Mouse (Mus musculus): ENCODE data around the gene Uaca. TPM values are rescaled to one million over a fixed set of nuclear protein-coding genes. Genes with fewer than 3 reads are reported as not detected.

Gene Uaca
- total RNA-seq, 2 experiments from 2014 or later: 8.6 to 8.9 TPM

- Histone ChIP-seq H3K27ac (no peak overlapping the region), H3K4me3 (no peak overlapping the region)
- no peak for TF ChIP-seq CTCF (IDR thresholded peaks at IDR 0.05)
- DNase-seq (ENCODE audit: extremely low spot score in 1 of 2, low spot score in 2 of 2): no peak
- intact Hi-C loops (cut with DNase I): loop anchor here (2.0 to 5.0 kb wide), 2 partner anchors 63 to 1139 kb away; no protein-coding TSS in a partner anchor
These were observed 36.5 kb upstream of the Uaca start for GRCm38 (mm10) chr9:60757817-60758216.

GRCm38 (mm10) chr9:60759436-60760007, 34.8 kb upstream of the Uaca start:
- H3K27ac ChIP-seq: no peak overlapping the region
- no peak for TF ChIP-seq CTCF (IDR thresholded peaks at IDR 0.05)
- no peak overlapping the region for H3K4me3 ChIP-seq
- intact Hi-C loops (cut with DNase I): loop anchor here (5.0 kb wide), 1 partner anchor 1138 kb away; no protein-coding TSS in a partner anchor
- no peak for DNase-seq (ENCODE audit: extremely low spot score in 1 of 2, low spot score in 2 of 2)

DNA sequence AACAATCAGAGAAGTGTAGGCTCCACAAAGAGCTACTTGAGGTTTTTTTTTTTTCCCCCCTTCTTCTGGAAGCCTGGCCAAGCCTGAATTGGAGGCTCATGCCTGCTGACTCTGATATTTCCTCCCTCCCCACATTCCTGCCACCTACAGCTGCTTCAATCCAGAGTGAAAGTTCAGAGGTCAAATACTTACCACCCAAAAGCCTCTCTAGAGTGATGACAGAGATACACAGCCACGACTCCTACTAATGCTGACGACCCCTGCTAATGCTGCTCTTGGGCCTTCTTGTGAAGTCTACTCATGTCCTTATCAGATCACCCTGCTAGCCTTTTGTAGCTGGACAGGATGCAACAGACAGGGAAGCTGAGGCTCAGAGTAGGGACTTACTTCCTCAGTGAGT, 29.2 kb upstream of the Uaca start:
- Histone ChIP-seq H3K27ac (no peak overlapping the region), H3K4me3 (no peak overlapping the region)
- DNase-seq (ENCODE audit: extremely low spot score in 1 of 2, low spot score in 2 of 2): no peak
- no peak for TF ChIP-seq CTCF (IDR thresholded peaks at IDR 0.05)
- intact Hi-C loops (cut with DNase I): no loop called here

- 0 out of 2 replicates have a peak overlapping the region, but pooled peaks have one; percentile 13 for H3K27ac ChIP-seq
- TF ChIP-seq CTCF (IDR thresholded peaks at IDR 0.05): no peak
- H3K4me3 ChIP-seq: no peak overlapping the region
- DNase-seq (ENCODE audit: extremely low spot score in 1 of 2, low spot score in 2 of 2): no peak
- intact Hi-C loops (cut with DNase I): no loop called here
These were observed 25.9 kb upstream of the Uaca start for GRCm38 (mm10) chr9:60768393-60768792.

GRCm38 (mm10) chr9:60769711-60770111, 24.6 kb upstream of the Uaca start:
- H3K4me3 ChIP-seq: no peak overlapping the region
- no peak for TF ChIP-seq CTCF (IDR thresholded peaks at IDR 0.05)
- no peak for DNase-seq (ENCODE audit: extremely low spot score in 1 of 2, low spot score in 2 of 2)
- intact Hi-C loops (cut with DNase I): no loop called here
- no peak overlapping the region for H3K27ac ChIP-seq

DNA sequence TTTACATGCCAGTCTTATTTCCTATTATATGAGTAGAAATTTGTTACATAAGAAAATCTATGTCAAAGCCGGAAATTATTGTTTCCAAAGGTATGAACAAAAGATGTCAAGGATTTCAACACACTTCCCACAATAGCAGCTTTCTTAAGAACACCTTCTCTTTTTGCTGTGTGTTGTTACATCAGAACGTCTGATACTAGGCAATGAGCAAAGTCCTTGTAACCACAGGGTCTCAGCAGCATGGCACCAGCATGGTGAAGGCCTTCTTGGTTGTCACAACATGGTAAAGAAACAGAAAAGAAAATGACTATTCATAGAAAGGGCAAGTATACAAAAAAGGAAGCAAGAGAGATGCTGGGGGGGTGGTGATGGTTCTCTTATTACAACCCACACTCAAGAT, 20.6 kb upstream of the Uaca start:
- H3K27ac ChIP-seq: no peak overlapping the region
- no peak for DNase-seq (ENCODE audit: extremely low spot score in 1 of 2, low spot score in 2 of 2)
- no peak overlapping the region for H3K4me3 ChIP-seq
- intact Hi-C loops (cut with DNase I): no loop called here
- TF ChIP-seq CTCF (IDR thresholded peaks at IDR 0.05): no peak

GRCm38 (mm10) chr9:60776899-60777298, 17.4 kb upstream of the Uaca start:
- TF ChIP-seq CTCF (IDR thresholded peaks at IDR 0.05): no peak
- no peak for DNase-seq (ENCODE audit: extremely low spot score in 1 of 2, low spot score in 2 of 2)
- Histone ChIP-seq H3K27ac (no peak overlapping the region), H3K4me3 (no peak overlapping the region)
- intact Hi-C loops (cut with DNase I): no loop called here

GRCm38 (mm10) chr9:60782057-60782789, 12.1 kb upstream of the Uaca start:
- TF ChIP-seq CTCF (IDR thresholded peaks at IDR 0.05): no peak
- Histone ChIP-seq H3K27ac (no peak overlapping the region), H3K4me3 (no peak overlapping the region)
- intact Hi-C loops (cut with DNase I): no loop called here
- no peak for DNase-seq (ENCODE audit: extremely low spot score in 1 of 2, low spot score in 2 of 2)

DNA sequence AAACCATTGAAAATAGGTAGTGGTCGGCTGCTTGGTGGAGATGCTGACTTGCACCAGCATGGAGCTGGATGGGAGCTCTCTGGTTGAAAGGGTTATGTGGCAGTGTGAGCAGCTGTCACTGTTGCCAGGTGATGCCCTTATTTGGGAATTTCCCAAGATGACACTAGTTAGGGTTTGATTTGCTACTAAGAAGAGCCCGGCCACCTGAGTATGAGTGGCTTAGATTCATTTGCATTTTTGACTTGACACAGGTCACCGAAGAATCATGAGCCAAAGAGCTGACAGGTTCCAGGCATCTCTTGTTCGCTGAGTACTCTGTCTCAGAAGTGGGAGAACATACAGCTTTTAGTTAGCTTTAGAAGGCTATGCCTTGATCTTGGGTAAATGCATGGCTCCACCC, 9.3 kb upstream of the Uaca start:
- no peak for DNase-seq (ENCODE audit: extremely low spot score in 1 of 2, low spot score in 2 of 2)
- Histone ChIP-seq H3K27ac (no peak overlapping the region), H3K4me3 (no peak overlapping the region)
- no peak for TF ChIP-seq CTCF (IDR thresholded peaks at IDR 0.05)
- intact Hi-C loops (cut with DNase I): no loop called here

DNA sequence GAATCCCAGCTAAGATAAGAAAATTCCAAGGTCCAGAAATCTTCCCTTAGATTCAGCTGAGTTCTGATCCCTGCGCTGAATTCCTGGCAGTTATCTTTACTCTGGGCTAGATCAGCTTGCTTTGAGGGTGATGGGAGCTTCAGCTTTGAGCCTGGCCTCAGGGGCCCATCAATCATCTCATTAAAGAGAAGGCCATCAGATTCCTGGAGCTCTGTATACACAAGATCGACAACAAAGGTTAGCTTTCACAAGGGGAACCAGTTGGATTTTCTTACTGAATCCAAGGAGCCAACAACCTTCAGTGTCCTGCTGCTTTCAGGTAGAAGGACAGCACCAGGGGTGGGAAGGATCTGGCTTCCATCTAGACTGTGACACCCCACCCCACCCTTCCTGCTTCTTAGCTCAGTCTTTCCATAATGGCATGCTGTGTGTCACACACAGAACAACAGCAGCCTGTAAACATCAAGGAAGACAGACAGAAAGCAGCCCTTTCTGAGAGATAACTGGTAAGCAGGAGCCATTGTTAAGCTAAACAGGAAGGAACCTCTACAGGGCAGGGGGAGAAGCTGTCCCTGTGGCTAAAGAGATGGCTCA, 6.7 kb upstream of the Uaca start:
- no peak for DNase-seq (ENCODE audit: extremely low spot score in 1 of 2, low spot score in 2 of 2)
- TF ChIP-seq CTCF (IDR thresholded peaks at IDR 0.05): no peak
- H3K27ac ChIP-seq: no peak overlapping the region
- no peak overlapping the region for H3K4me3 ChIP-seq
- intact Hi-C loops (cut with DNase I): no loop called here

GRCm38 (mm10) chr9:60790282-60790681, 4.1 kb upstream of the Uaca start:
- intact Hi-C loops (cut with DNase I): no loop called here
- no peak for DNase-seq (ENCODE audit: extremely low spot score in 1 of 2, low spot score in 2 of 2)
- Histone ChIP-seq H3K27ac (no peak overlapping the region), H3K4me3 (no peak overlapping the region)
- TF ChIP-seq CTCF (IDR thresholded peaks at IDR 0.05): no peak

GRCm38 (mm10) chr9:60794841-60795351, 554 bp downstream of the Uaca start:
- peak overlapping the region; percentile 51; the same call in 1 of the 2 replicates for H3K27ac ChIP-seq
- DNase-seq (ENCODE audit: extremely low spot score in 1 of 2, low spot score in 2 of 2): peak in 1 of 2 experiments; percentile 9
- H3K4me3 ChIP-seq: peak overlapping the region; percentile 68
- intact Hi-C loops (cut with DNase I): no loop called here
- TF ChIP-seq CTCF (IDR thresholded peaks at IDR 0.05): no peak
